24 mouse cellular contexts compared by ENCODE assay signal in genomic region chr6:116618073-116618472, GRCm38 (mm10). TPM values are rescaled to one million over a fixed set of nuclear protein-coding genes. Genes with fewer than 3 reads are reported as not detected.
A peak's percentile ranks its signal among the peaks of the same experiment; 100 is the strongest.
DNase-seq lines count a peak whose midpoint lies in the region; ATAC-seq and TF ChIP-seq lines count a peak whose summit lies in the region.
"Had no signal": no experiment of that assay in that cellular context is flagged by ENCODE, and none has a peak within 500 bp of the region (broad histone marks: within the 10 kb centered on the region; RNA-seq: fewer than 3 reads in every experiment).

No protein-coding gene starts in this region.

- no peak overlapping the region for H3K4me3 ChIP-seq in forebrain, postnatal 0 days (ENCODE audit: low read depth, low read length)
- no peak overlapping the region for H3K4me3 ChIP-seq in forebrain, embryonic 12.5 days (replicated peaks)
- H3K4me3 ChIP-seq in intestine, embryonic 15.5 days (replicated peaks): no peak overlapping the region
- H3K4me3 ChIP-seq in intestine, embryonic 16.5 days (ENCODE audit: low read length): no peak overlapping the region
- H3K4me3 ChIP-seq in liver, adult 2 months (ENCODE audit: insufficient read depth, low read depth, low read length): no peak overlapping the region
- H3K4me3 ChIP-seq in liver, embryonic 11.5 days (ENCODE audit: low read depth, low read length): no peak overlapping the region
- H3K4me3 ChIP-seq: embryonic facial prominence, embryonic 13.5 days; forebrain, embryonic 13.5 days; heart, embryonic 13.5 days; hindbrain, embryonic 13.5 days had no signal

- DNase-seq in forebrain, postnatal 0 days: no peak
- no peak for DNase-seq in liver, adult 2 months (ENCODE audit: extremely low read depth, low read depth, low spot score)
- no peak for DNase-seq in liver, embryonic 11.5 days (ENCODE audit: low spot score)
- DNase-seq in 416B (ENCODE audit: low read depth): peak; percentile 45
- no peak for DNase-seq in frontal cortex, postnatal 25 days (ENCODE audit: low spot score in 2 of 2)
- DNase-seq: adrenal gland, adult 2 months; adrenal gland, postnatal 25 days; cerebellum, adult 18-20 months; cerebellum, adult 9-11 months; cerebellum, postnatal 36 days; gastrocnemius, postnatal 10 days; heart, postnatal 10 days had no signal

- H3K4me1 ChIP-seq in forebrain, postnatal 0 days (ENCODE audit: insufficient read depth): no peaks in the 10 kb centered on the region
- H3K4me1 ChIP-seq in forebrain, embryonic 12.5 days: no peaks in the 10 kb centered on the region
- no peaks in the 10 kb centered on the region for H3K4me1 ChIP-seq in intestine, embryonic 15.5 days (replicated peaks)
- 0 out of 2 replicates have a peak, but pooled peaks cover 2% of the 10 kb centered on the region for H3K4me1 ChIP-seq in intestine, embryonic 16.5 days (ENCODE audit: control insufficient read depth, insufficient read depth, low read length)
- no peaks in the 10 kb centered on the region for H3K4me1 ChIP-seq in liver, adult 2 months (ENCODE audit: control insufficient read depth, insufficient read depth, low read length)
- no peaks in the 10 kb centered on the region for H3K4me1 ChIP-seq in liver, embryonic 11.5 days (replicated peaks; ENCODE audit: control insufficient read depth, insufficient read depth, low read length)
- H3K4me1 ChIP-seq: embryonic facial prominence, embryonic 13.5 days; forebrain, embryonic 13.5 days; heart, embryonic 13.5 days; hindbrain, embryonic 13.5 days had no signal

- TF ChIP-seq POLR2A in liver, adult 2 months (IDR thresholded peaks at IDR 0.05; ENCODE audit: extremely low read depth, insufficient read depth, low read length): no peak

- H3K27ac ChIP-seq in forebrain, postnatal 0 days (ENCODE audit: low read depth, low read length): no peak overlapping the region
- no peak overlapping the region for H3K27ac ChIP-seq in forebrain, embryonic 12.5 days
- H3K27ac ChIP-seq in intestine, embryonic 15.5 days: no peak overlapping the region
- no peak overlapping the region for H3K27ac ChIP-seq in intestine, embryonic 16.5 days (ENCODE audit: low read length)
- no peak overlapping the region for H3K27ac ChIP-seq in liver, adult 2 months (replicated peaks; ENCODE audit: insufficient read depth, low read depth, low read length)
- H3K27ac ChIP-seq in liver, embryonic 11.5 days (ENCODE audit: low read depth, low read length): no peak overlapping the region
- H3K27ac ChIP-seq: embryonic facial prominence, embryonic 13.5 days; forebrain, embryonic 13.5 days; heart, embryonic 13.5 days; hindbrain, embryonic 13.5 days; hindbrain, postnatal 0 days had no signal

- no peak for ATAC-seq in forebrain, postnatal 0 days
- no peak for ATAC-seq in forebrain, embryonic 12.5 days (ENCODE audit: low FRiP score)
- ATAC-seq in intestine, embryonic 15.5 days: peak; percentile 25; the same call in 1 of the 2 replicates
- no peak for ATAC-seq in intestine, embryonic 16.5 days
- no peak for ATAC-seq in liver, embryonic 11.5 days (replicated peaks; ENCODE audit: low FRiP score)
- ATAC-seq: forebrain, embryonic 13.5 days; hindbrain, postnatal 0 days had no signal

- no peaks in the 10 kb centered on the region for H3K27me3 ChIP-seq in forebrain, postnatal 0 days (ENCODE audit: insufficient read depth, low read length)
- no peaks in the 10 kb centered on the region for H3K27me3 ChIP-seq in forebrain, embryonic 12.5 days
- no peaks in the 10 kb centered on the region for H3K27me3 ChIP-seq in intestine, embryonic 15.5 days (replicated peaks)
- no peaks in the 10 kb centered on the region for H3K27me3 ChIP-seq in intestine, embryonic 16.5 days (replicated peaks; ENCODE audit: control insufficient read depth, insufficient read depth, low read length)
- H3K27me3 ChIP-seq in liver, adult 2 months (ENCODE audit: control insufficient read depth, insufficient read depth, low read length): no peaks in the 10 kb centered on the region
- H3K27me3 ChIP-seq in liver, embryonic 11.5 days (replicated peaks; ENCODE audit: control insufficient read depth, insufficient read depth, low read length): no peaks in the 10 kb centered on the region
- H3K27me3 ChIP-seq: embryonic facial prominence, embryonic 13.5 days; forebrain, embryonic 13.5 days; heart, embryonic 13.5 days; hindbrain, embryonic 13.5 days had no signal

- TF ChIP-seq CTCF in forebrain, postnatal 0 days (IDR thresholded peaks at IDR 0.05; ENCODE audit: low read depth): 0 out of 2 replicates have a peak, but pooled peaks have one; percentile 3
- TF ChIP-seq CTCF in liver, adult 2 months (IDR thresholded peaks at IDR 0.05; ENCODE audit: low read depth, low read length): 0 out of 2 replicates have a peak, but pooled peaks have one; percentile 5

- no peak overlapping the region for H3K4me2 ChIP-seq in forebrain, postnatal 0 days (ENCODE audit: low read depth)
- H3K4me2 ChIP-seq in forebrain, embryonic 12.5 days: no peak overlapping the region
- H3K4me2 ChIP-seq in intestine, embryonic 15.5 days (replicated peaks): no peak overlapping the region
- no peak overlapping the region for H3K4me2 ChIP-seq in intestine, embryonic 16.5 days (ENCODE audit: low read depth, low read length)
- no peak overlapping the region for H3K4me2 ChIP-seq in liver, embryonic 11.5 days
- H3K4me2 ChIP-seq: embryonic facial prominence, embryonic 13.5 days; forebrain, embryonic 13.5 days; heart, embryonic 13.5 days; hindbrain, embryonic 13.5 days had no signal

- H3K36me3 ChIP-seq in forebrain, postnatal 0 days (ENCODE audit: insufficient read depth): no peaks in the 10 kb centered on the region
- no peaks in the 10 kb centered on the region for H3K36me3 ChIP-seq in forebrain, embryonic 12.5 days (replicated peaks)
- no peaks in the 10 kb centered on the region for H3K36me3 ChIP-seq in intestine, embryonic 15.5 days
- no peaks in the 10 kb centered on the region for H3K36me3 ChIP-seq in intestine, embryonic 16.5 days (ENCODE audit: control insufficient read depth, insufficient read depth, low read length)
- no peaks in the 10 kb centered on the region for H3K36me3 ChIP-seq in liver, adult 2 months (ENCODE audit: control insufficient read depth, insufficient read depth, low read length)
- no peaks in the 10 kb centered on the region for H3K36me3 ChIP-seq in liver, embryonic 11.5 days (ENCODE audit: control insufficient read depth, insufficient read depth, low read length)
- H3K36me3 ChIP-seq: embryonic facial prominence, embryonic 13.5 days; heart, embryonic 13.5 days; hindbrain, embryonic 13.5 days had no signal

- no peaks in the 10 kb centered on the region for H3K9me3 ChIP-seq in forebrain, postnatal 0 days (ENCODE audit: low read length)
- H3K9me3 ChIP-seq in forebrain, embryonic 12.5 days: no peaks in the 10 kb centered on the region
- H3K9me3 ChIP-seq in intestine, embryonic 15.5 days: no peaks in the 10 kb centered on the region
- H3K9me3 ChIP-seq in intestine, embryonic 16.5 days (ENCODE audit: control insufficient read depth, low read length): no peaks in the 10 kb centered on the region
- H3K9me3 ChIP-seq in liver, embryonic 11.5 days (ENCODE audit: control insufficient read depth, low read length): no peaks in the 10 kb centered on the region
- H3K9me3 ChIP-seq: embryonic facial prominence, embryonic 13.5 days; forebrain, embryonic 13.5 days; heart, embryonic 13.5 days; hindbrain, embryonic 13.5 days had no signal

- no peaks in the 10 kb centered on the region for H3K79me2 ChIP-seq in liver, adult 2 months (ENCODE audit: control insufficient read depth, insufficient read depth, low read length)

- H3K9ac ChIP-seq in forebrain, postnatal 0 days: no peak overlapping the region
- no peak overlapping the region for H3K9ac ChIP-seq in forebrain, embryonic 12.5 days
- H3K9ac ChIP-seq in intestine, embryonic 15.5 days: no peak overlapping the region
- H3K9ac ChIP-seq in intestine, embryonic 16.5 days (ENCODE audit: low read depth, low read length): no peak overlapping the region
- H3K9ac ChIP-seq in liver, adult 2 months (ENCODE audit: low read depth, low read length): no peak overlapping the region
- H3K9ac ChIP-seq in liver, embryonic 11.5 days (ENCODE audit: low read depth, low read length): no peak overlapping the region
- H3K9ac ChIP-seq: embryonic facial prominence, embryonic 13.5 days; forebrain, embryonic 13.5 days; heart, embryonic 13.5 days; hindbrain, embryonic 13.5 days had no signal

RNA-seq across cellular contexts. Expression of gene Zfp422, which starts 10.7 kb away (rescaled TPM):
- total RNA-seq in forebrain, postnatal 0 days (2014; rRNA removed): 63.4 and 79.8 TPM in 2 replicates
- 114 TPM in 2 replicates for polyA plus RNA-seq in forebrain, postnatal 0 days (2015; fragmentation: Nextera tagmentation; extraction: Ambion mirVana)
- polyA plus RNA-seq in forebrain, embryonic 12.5 days (2016; fragmentation: Nextera tagmentation; extraction: Ambion mirVana): 316 and 342 TPM in 2 replicates
- polyA plus RNA-seq in intestine, embryonic 15.5 days (2015; fragmentation: Nextera tagmentation; extraction: Ambion mirVana): 111 and 126 TPM in 2 replicates
- 93.5 and 102 TPM in 2 replicates for polyA plus RNA-seq in intestine, embryonic 16.5 days (2015; fragmentation: Nextera tagmentation; extraction: Ambion mirVana)
- total RNA-seq in liver, adult 2 months (2014; rRNA removed): 5.6 and 7.0 TPM in 2 replicates
- polyA plus RNA-seq in liver, adult 2 months (2012; rRNA removed): 6.6 and 7.0 TPM in 2 replicates
- 92.5 and 98.5 TPM in 2 replicates for polyA plus RNA-seq in liver, embryonic 11.5 days (2014; fragmentation: Nextera tagmentation; extraction: Ambion mirVana)

RNA-seq across cellular contexts. Expression of gene Depp1, which starts 32.3 kb away (rescaled TPM):
- total RNA-seq in forebrain, postnatal 0 days (2014; rRNA removed): 1.6 and 2.8 TPM in 2 replicates
- polyA plus RNA-seq in forebrain, postnatal 0 days (2015; fragmentation: Nextera tagmentation; extraction: Ambion mirVana): 2.6 TPM in 2 replicates
- 4.2 and 4.8 TPM in 2 replicates for polyA plus RNA-seq in forebrain, embryonic 12.5 days (2016; fragmentation: Nextera tagmentation; extraction: Ambion mirVana)
- polyA plus RNA-seq in intestine, embryonic 15.5 days (2015; fragmentation: Nextera tagmentation; extraction: Ambion mirVana): 25.6 and 28.0 TPM in 2 replicates
- 26.3 and 27.2 TPM in 2 replicates for polyA plus RNA-seq in intestine, embryonic 16.5 days (2015; fragmentation: Nextera tagmentation; extraction: Ambion mirVana)
- 125 and 199 TPM in 2 replicates for total RNA-seq in liver, adult 2 months (2014; rRNA removed)
- polyA plus RNA-seq in liver, adult 2 months (2012; rRNA removed): 210 and 244 TPM in 2 replicates
- polyA plus RNA-seq in liver, embryonic 11.5 days (2014; fragmentation: Nextera tagmentation; extraction: Ambion mirVana): 5.3 and 6.1 TPM in 2 replicates

RNA-seq across cellular contexts. Expression of gene Olfr215, which starts 34.1 kb away (rescaled TPM):
- 0.14 TPM in 1 of 2 replicates, not detected in the other for total RNA-seq in forebrain, postnatal 0 days (2014; rRNA removed)
- not detected in 2 replicates for polyA plus RNA-seq in forebrain, postnatal 0 days (2015; fragmentation: Nextera tagmentation; extraction: Ambion mirVana)
- polyA plus RNA-seq in forebrain, embryonic 12.5 days (2016; fragmentation: Nextera tagmentation; extraction: Ambion mirVana): not detected in 2 replicates
- not detected in 2 replicates for polyA plus RNA-seq in intestine, embryonic 15.5 days (2015; fragmentation: Nextera tagmentation; extraction: Ambion mirVana)
- polyA plus RNA-seq in intestine, embryonic 16.5 days (2015; fragmentation: Nextera tagmentation; extraction: Ambion mirVana): not detected in 2 replicates
- total RNA-seq in liver, adult 2 months (2014; rRNA removed): not detected in 2 replicates
- not detected in 2 replicates for polyA plus RNA-seq in liver, adult 2 months (2012; rRNA removed)
- not detected in 2 replicates for polyA plus RNA-seq in liver, embryonic 11.5 days (2014; fragmentation: Nextera tagmentation; extraction: Ambion mirVana)
- total RNA-seq: adrenal gland, adult 2 months; adrenal gland, postnatal 25 days; ES-E14; gastrocnemius, postnatal 10 days; heart, adult 8-10 months; heart, postnatal 10 days; hematopoietic stem cell, adult 5-6 weeks; hindbrain, postnatal 0 days had no signal
- polyA plus RNA-seq: adrenal gland, adult 2 months; embryonic facial prominence, embryonic 13.5 days; forebrain, embryonic 13.5 days; gonadal fat pad, adult 2 months; heart, embryonic 13.5 days; hindbrain, embryonic 13.5 days; hindbrain, postnatal 0 days had no signal

RNA-seq across cellular contexts. Expression of gene Rassf4, which starts 55.7 kb away (rescaled TPM):
- 2.2 and 2.8 TPM in 2 replicates for total RNA-seq in forebrain, postnatal 0 days (2014; rRNA removed)
- polyA plus RNA-seq in forebrain, postnatal 0 days (2015; fragmentation: Nextera tagmentation; extraction: Ambion mirVana): 4.5 and 6.5 TPM in 2 replicates
- 17.1 and 19.9 TPM in 2 replicates for polyA plus RNA-seq in forebrain, embryonic 12.5 days (2016; fragmentation: Nextera tagmentation; extraction: Ambion mirVana)
- polyA plus RNA-seq in intestine, embryonic 15.5 days (2015; fragmentation: Nextera tagmentation; extraction: Ambion mirVana): 9.9 and 11.3 TPM in 2 replicates
- polyA plus RNA-seq in intestine, embryonic 16.5 days (2015; fragmentation: Nextera tagmentation; extraction: Ambion mirVana): 8.6 and 9.2 TPM in 2 replicates
- total RNA-seq in liver, adult 2 months (2014; rRNA removed): 3.1 and 3.6 TPM in 2 replicates
- polyA plus RNA-seq in liver, adult 2 months (2012; rRNA removed): 1.3 and 2.2 TPM in 2 replicates
- polyA plus RNA-seq in liver, embryonic 11.5 days (2014; fragmentation: Nextera tagmentation; extraction: Ambion mirVana): 4.8 and 4.9 TPM in 2 replicates

Comparison
In these comparisons a context has a peak if more than half of its experiments do, and no peak if none do; other contexts are left out.
1. RNA of gene Zfp422, which starts 10.7 kb away (polyA plus RNA-seq): 316 to 342 TPM in forebrain, embryonic 12.5 days, 111 to 126 TPM in intestine, embryonic 15.5 days, 114 TPM in forebrain, postnatal 0 days, 93.5 to 102 TPM in intestine, embryonic 16.5 days and 92.5 to 98.5 TPM in liver, embryonic 11.5 days; 6.6 to 7.0 TPM in liver, adult 2 months; every median in the first group is over 10 times any median in the second.